ENCODE assay signal across 8 mouse cellular contexts in the genomic region with DNA sequence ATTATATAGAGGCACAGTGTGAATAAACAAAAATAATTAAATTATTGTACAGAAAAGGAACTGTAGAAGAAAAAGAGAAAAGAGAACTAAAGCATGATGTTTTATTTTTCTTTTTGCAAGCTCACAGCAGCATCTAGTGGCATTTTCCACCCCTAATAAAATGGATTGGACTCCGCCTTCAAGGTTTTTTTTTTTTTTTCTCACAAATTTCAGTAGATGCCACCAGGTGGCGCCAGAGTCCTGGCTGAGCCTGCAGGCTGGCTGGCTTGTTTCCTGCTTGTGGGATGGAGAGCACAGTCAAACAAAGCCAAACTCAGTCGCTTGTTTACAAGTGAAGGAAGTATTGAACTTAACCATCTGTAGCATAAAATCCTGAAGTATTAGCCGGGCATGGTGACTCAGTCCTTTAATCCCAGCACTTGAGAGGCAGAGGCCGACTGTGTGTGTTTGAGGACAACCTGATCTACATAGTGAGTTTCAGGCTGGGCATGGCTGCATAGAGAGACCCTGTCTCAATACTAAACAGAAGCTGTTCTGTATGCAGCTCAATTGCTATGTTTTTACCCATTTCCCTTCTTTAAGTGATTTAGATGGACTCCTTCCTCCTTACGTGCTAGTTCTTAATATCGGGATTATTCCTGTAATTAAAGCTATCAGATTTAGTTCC.
DNase-seq lines count a peak whose midpoint lies in the region; ATAC-seq lines count a peak whose summit lies in the region.

No protein-coding gene starts in this region.

- H3K9me3 ChIP-seq in hindbrain, embryonic 11.5 days (ENCODE audit: control insufficient read depth, low read length), result no peaks in the 10 kb centered on the region

- no peak overlapping the region for H3K4me2 ChIP-seq in hindbrain, embryonic 11.5 days (replicated peaks; ENCODE audit: low read depth, low read length)

- H3K27ac ChIP-seq in hindbrain, embryonic 11.5 days (ENCODE audit: low read depth, low read length), result no peak overlapping the region

- H3K4me1 ChIP-seq in hindbrain, embryonic 11.5 days (replicated peaks; ENCODE audit: control insufficient read depth, insufficient read depth, low read length), result no peaks in the 10 kb centered on the region

- 34% methylated on average over 7 of the region's 7 CpGs for WGBS in hindbrain, embryonic 11.5 days

- H3K36me3 ChIP-seq in hindbrain, embryonic 11.5 days (ENCODE audit: control insufficient read depth, insufficient read depth, low read length), result no peaks in the 10 kb centered on the region

- H3K27me3 ChIP-seq in hindbrain, embryonic 11.5 days (ENCODE audit: control insufficient read depth, insufficient read depth, low read length), result no peaks in the 10 kb centered on the region

- 0 out of 2 replicates have a peak overlapping the region, but pooled peaks have one; percentile 34 for H3K9ac ChIP-seq in hindbrain, embryonic 11.5 days (ENCODE audit: low read depth, low read length)

- no peak overlapping the region for H3K4me3 ChIP-seq in hindbrain, embryonic 11.5 days (ENCODE audit: low read depth, low read length)

- peak; percentile 81 for ATAC-seq in hindbrain, embryonic 11.5 days (ENCODE audit: low FRiP score)

- peak; percentile 63 for DNase-seq in T-cell, adult 2 months (ENCODE audit: low spot score)
- DNase-seq in cerebellum, adult 9-11 months, result peak; percentile 81
- DNase-seq in frontal cortex, postnatal 10 days (ENCODE audit: low spot score in 2 of 2), result peak; percentile 50 to 79
- DNase-seq in hindbrain, embryonic 11.5 days (ENCODE audit: low spot score), result peak; percentile 86
- peak; percentile 66 for DNase-seq in layer of hippocampus, adult 9-10 months (ENCODE audit: low spot score)
- DNase-seq in lung, postnatal 4 days, result peak; percentile 74 to 86
- DNase-seq in retina, postnatal 7 days (ENCODE audit: low read depth, low spot score), result peak; percentile 76
- peak; percentile 73 to 81 for DNase-seq in urinary bladder, postnatal 36 days (ENCODE audit: low spot score in 2 of 2)
